In genomic region chr10:60737886-60738640, GRCm38 (mm10) we compare ENCODE assay signal across 18 mouse cellular contexts. TPM values are rescaled to one million over a fixed set of nuclear protein-coding genes. Genes with fewer than 3 reads are reported as not detected.
DNase-seq lines count a peak whose midpoint lies in the region; ATAC-seq and TF ChIP-seq lines count a peak whose summit lies in the region.
"Had no signal": no experiment of that assay in that cellular context is flagged by ENCODE, and none has a peak within 500 bp of the region (broad histone marks: within the 10 kb centered on the region; RNA-seq: fewer than 3 reads in every experiment).

No protein-coding gene starts in this region.

- intact Hi-C loops in heart, postnatal 36 days (cut with DNase I): no loop called here
- intact Hi-C loops in gastrocnemius, postnatal 14 days (cut with DNase I; ENCODE audit: low total_unique reads): no loop called here

- ATAC-seq in liver, embryonic 12.5 days: no peak
- ATAC-seq in midbrain, embryonic 13.5 days: no peak

- no peak overlapping the region for H3K4me2 ChIP-seq in liver, embryonic 12.5 days
- no peak overlapping the region for H3K4me2 ChIP-seq in midbrain, embryonic 13.5 days (replicated peaks)
- H3K4me2 ChIP-seq: heart, embryonic 12.5 days had no signal

- no peaks in the 10 kb centered on the region for H3K36me3 ChIP-seq in liver, adult 2 months (ENCODE audit: control insufficient read depth, insufficient read depth, low read length)
- H3K36me3 ChIP-seq in liver, embryonic 12.5 days: 0 out of 2 replicates have a peak, but pooled peaks cover 3% of the 10 kb centered on the region
- H3K36me3 ChIP-seq in midbrain, embryonic 13.5 days: 0 out of 2 replicates have a peak, but pooled peaks cover 10% of the 10 kb centered on the region
- H3K36me3 ChIP-seq: forebrain, embryonic 10.5 days had no signal

- H3K27ac ChIP-seq in liver, adult 2 months (replicated peaks; ENCODE audit: insufficient read depth, low read depth, low read length): no peak overlapping the region
- no peak overlapping the region for H3K27ac ChIP-seq in liver, embryonic 12.5 days
- H3K27ac ChIP-seq in midbrain, embryonic 13.5 days: no peak overlapping the region
- H3K27ac ChIP-seq: forebrain, embryonic 10.5 days; liver, embryonic 14.5 days had no signal

- peaks cover 3% of the 10 kb centered on the region; the same call in 1 of the 2 replicates for H3K4me1 ChIP-seq in liver, adult 2 months (ENCODE audit: control insufficient read depth, insufficient read depth, low read length)
- H3K4me1 ChIP-seq in liver, embryonic 12.5 days: no peaks in the 10 kb centered on the region
- no peaks in the 10 kb centered on the region for H3K4me1 ChIP-seq in midbrain, embryonic 13.5 days (replicated peaks)

- H3K27me3 ChIP-seq in liver, adult 2 months (ENCODE audit: control insufficient read depth, insufficient read depth, low read length): no peaks in the 10 kb centered on the region
- no peaks in the 10 kb centered on the region for H3K27me3 ChIP-seq in liver, embryonic 12.5 days (replicated peaks)
- 0 out of 2 replicates have a peak, but pooled peaks cover 12% of the 10 kb centered on the region for H3K27me3 ChIP-seq in midbrain, embryonic 13.5 days
- H3K27me3 ChIP-seq: heart, embryonic 12.5 days had no signal

- no peak overlapping the region for H3K4me3 ChIP-seq in liver, adult 2 months (ENCODE audit: insufficient read depth, low read depth, low read length)
- no peak overlapping the region for H3K4me3 ChIP-seq in liver, embryonic 12.5 days
- H3K4me3 ChIP-seq in midbrain, embryonic 13.5 days (replicated peaks): no peak overlapping the region
- H3K4me3 ChIP-seq: forebrain, embryonic 10.5 days; heart, embryonic 12.5 days had no signal

- H3K9me3 ChIP-seq in liver, embryonic 12.5 days (replicated peaks): no peaks in the 10 kb centered on the region
- no peaks in the 10 kb centered on the region for H3K9me3 ChIP-seq in midbrain, embryonic 13.5 days
- H3K9me3 ChIP-seq: forebrain, embryonic 10.5 days; heart, embryonic 12.5 days had no signal

- peak; percentile 95 for DNase-seq in heart, adult 11 months
- no peak for DNase-seq in heart, postnatal 36 days
- DNase-seq in liver, adult 2 months (ENCODE audit: extremely low read depth, low read depth, low spot score): peak; percentile 45
- peak; percentile 40 for DNase-seq in adipocyte (ENCODE audit: low spot score)
- peak; percentile 42 for DNase-seq in skeletal muscle tissue, adult 2 months (ENCODE audit: low read depth, low spot score)
- no peak for DNase-seq in gastrocnemius, postnatal 14 days
- DNase-seq: cerebellum, adult 11-12 months; cerebellum, postnatal 36 days; heart, postnatal 14 days; kidney, adult 11 months; kidney, postnatal 25 days; right cerebral cortex, adult 18-20 months; thymus, postnatal 25 days had no signal

- H3K9ac ChIP-seq in liver, adult 2 months (ENCODE audit: low read depth, low read length): no peak overlapping the region
- no peak overlapping the region for H3K9ac ChIP-seq in liver, embryonic 12.5 days
- no peak overlapping the region for H3K9ac ChIP-seq in midbrain, embryonic 13.5 days (replicated peaks)
- H3K9ac ChIP-seq: heart, embryonic 12.5 days; liver, embryonic 14.5 days had no signal

- no peak for TF ChIP-seq POLR2A in liver, adult 2 months (IDR thresholded peaks at IDR 0.05; ENCODE audit: extremely low read depth, insufficient read depth, low read length)

- 77% methylated on average over 8 of the region's 9 CpGs for WGBS in liver, adult 2 months
- 48% methylated on average over 8 of the region's 9 CpGs for WGBS in liver, embryonic 12.5 days (ENCODE audit: insufficient replicate concordance)
- WGBS in midbrain, embryonic 13.5 days: 87% methylated on average over 8 of the region's 9 CpGs

- H3K79me2 ChIP-seq in liver, adult 2 months (ENCODE audit: control insufficient read depth, insufficient read depth, low read length): 0 out of 2 replicates have a peak, but pooled peaks cover 2% of the 10 kb centered on the region

- TF ChIP-seq CTCF in liver, adult 2 months (IDR thresholded peaks at IDR 0.05; ENCODE audit: low read depth, low read length): no peak

RNA-seq across cellular contexts. Expression of gene Slc29a3, which starts 14.5 kb away (rescaled TPM):
- total RNA-seq in heart, postnatal 36 days (2021): 1 to 10 TPM; 3.2 to 6.7 TPM
- 1.8 and 2.1 TPM in 2 replicates for total RNA-seq in liver, adult 2 months (2014; rRNA removed)
- polyA plus RNA-seq in liver, adult 2 months (2012; rRNA removed): 2.5 and 2.8 TPM in 2 replicates
- 3.6 and 4.2 TPM in 2 replicates for polyA plus RNA-seq in liver, embryonic 12.5 days (2016; fragmentation: Nextera tagmentation; extraction: Ambion mirVana)
- 1 to 10 TPM; 3.8 to 5.4 TPM for total RNA-seq in gastrocnemius, postnatal 14 days (2021)
- polyA plus RNA-seq in midbrain, embryonic 13.5 days (2015; fragmentation: Nextera tagmentation; extraction: Ambion mirVana): 10.3 and 14.0 TPM in 2 replicates

RNA-seq across cellular contexts. Expression of gene Cdh23, which starts 41.8 kb away (rescaled TPM):
- 1 to 10 TPM; 5.5 to 7.0 TPM for total RNA-seq in heart, postnatal 36 days (2021)
- not detected in 2 replicates for total RNA-seq in liver, adult 2 months (2014; rRNA removed)
- polyA plus RNA-seq in liver, adult 2 months (2012; rRNA removed): not detected in 2 replicates
- polyA plus RNA-seq in liver, embryonic 12.5 days (2016; fragmentation: Nextera tagmentation; extraction: Ambion mirVana): 0.19 and 0.23 TPM in 2 replicates
- total RNA-seq in gastrocnemius, postnatal 14 days (2021): 1 to 10 TPM; 2.4 to 4.4 TPM
- 4.8 and 5.7 TPM in 2 replicates for polyA plus RNA-seq in midbrain, embryonic 13.5 days (2015; fragmentation: Nextera tagmentation; extraction: Ambion mirVana)

Comparison
In these comparisons a context has a peak if more than half of its experiments do, and no peak if none do; other contexts are left out.
1. DNase-seq: peak in heart, adult 11 months (single experiment), liver, adult 2 months (single experiment), adipocyte (single experiment) and skeletal muscle tissue, adult 2 months (single experiment); none in heart, postnatal 36 days (0 of 2) and gastrocnemius, postnatal 14 days (single experiment).